Mouse (Mus musculus) adrenal gland, postnatal 4 days (tissue): ENCODE measurements at regions not wholly inside any gene's neighbourhood (a gene's known extent, or its start where the extent isn't known, plus 50 kb on each side); places are given as distances from the start of the nearest gene placed in this dataset.
A peak's percentile ranks its signal among the peaks of the same experiment; 100 is the strongest.
"Not testable (repeated sequence)": the region's sequence is repeated elsewhere in the genome, so short reads cannot be mapped to it uniquely, and the experiment has no call there.

Source experiments
- DNase-seq, 2 experiments: peaks; one replicate each; pipeline ENCODE4 v3.0.0; 2021 to 2022; ENCODE audit warnings: low spot score in 2 of 2, mixed read lengths in 2 of 2

DNA sequence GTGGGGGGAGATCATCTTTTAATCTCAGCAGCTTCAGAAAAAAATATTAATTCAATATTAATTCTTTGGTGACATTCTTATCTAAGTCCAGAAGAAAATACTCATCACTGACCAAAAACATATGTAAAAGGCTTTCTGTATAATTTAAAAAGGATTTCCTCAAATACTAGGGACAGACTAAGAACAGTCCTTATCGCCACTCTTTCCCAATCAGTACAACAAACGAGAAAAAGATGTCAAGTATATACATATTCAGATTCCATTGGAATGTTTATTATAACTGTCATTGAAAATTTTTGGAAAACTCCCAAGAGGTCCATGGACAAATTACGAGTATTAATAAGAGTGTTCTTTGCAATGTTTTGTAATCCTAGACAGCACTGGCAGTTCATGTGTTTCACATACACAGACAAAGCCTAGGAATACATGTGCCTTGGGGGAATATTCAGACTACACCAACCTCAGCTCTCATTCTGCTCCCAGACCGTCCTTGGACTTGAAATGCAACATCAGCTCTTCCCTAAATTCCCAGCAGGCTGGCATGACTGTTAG lies 270.4 kb upstream of the Dcbld2 start:
- DNase-seq = no peak

DNA sequence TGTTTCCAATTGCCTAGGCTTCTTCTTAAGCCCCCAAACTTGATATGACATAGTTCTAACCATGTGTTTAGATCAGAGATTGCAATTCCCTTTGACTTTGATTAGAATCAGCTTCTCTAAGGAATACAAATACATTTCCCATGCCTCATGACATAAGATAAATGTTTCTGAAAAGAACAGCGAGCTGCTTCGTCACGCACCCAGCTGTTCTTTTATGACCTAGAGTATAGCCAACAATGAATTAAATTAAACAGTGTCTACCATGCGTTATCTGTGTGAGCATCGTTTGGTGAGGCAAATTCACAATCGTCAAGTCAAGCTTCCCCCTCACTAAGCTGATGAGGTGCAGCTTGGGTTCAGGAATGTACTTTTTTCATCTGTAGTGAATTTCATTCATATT lies 261.8 kb upstream of the Dcbld2 start:
- no peak for DNase-seq

DNA sequence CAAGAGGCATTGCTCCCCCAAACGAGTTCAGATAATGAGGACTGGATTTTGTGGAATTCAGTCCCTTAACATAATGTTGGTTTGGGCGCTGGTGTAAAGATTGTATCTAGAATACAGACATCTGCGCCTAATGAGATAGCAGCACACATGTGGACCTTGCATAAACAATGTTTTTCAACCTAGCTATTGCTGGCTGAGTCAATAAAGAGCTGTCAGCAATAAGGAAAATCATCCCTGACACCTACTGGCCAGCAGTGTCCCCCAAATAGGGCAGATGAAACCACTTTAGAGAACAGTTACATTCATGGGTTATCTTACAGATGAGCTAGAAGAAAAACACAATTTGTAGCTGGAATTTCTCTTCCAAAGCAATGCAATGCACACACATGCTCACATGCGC lies 252.7 kb upstream of the Dcbld2 start:
- no peak for DNase-seq

DNA sequence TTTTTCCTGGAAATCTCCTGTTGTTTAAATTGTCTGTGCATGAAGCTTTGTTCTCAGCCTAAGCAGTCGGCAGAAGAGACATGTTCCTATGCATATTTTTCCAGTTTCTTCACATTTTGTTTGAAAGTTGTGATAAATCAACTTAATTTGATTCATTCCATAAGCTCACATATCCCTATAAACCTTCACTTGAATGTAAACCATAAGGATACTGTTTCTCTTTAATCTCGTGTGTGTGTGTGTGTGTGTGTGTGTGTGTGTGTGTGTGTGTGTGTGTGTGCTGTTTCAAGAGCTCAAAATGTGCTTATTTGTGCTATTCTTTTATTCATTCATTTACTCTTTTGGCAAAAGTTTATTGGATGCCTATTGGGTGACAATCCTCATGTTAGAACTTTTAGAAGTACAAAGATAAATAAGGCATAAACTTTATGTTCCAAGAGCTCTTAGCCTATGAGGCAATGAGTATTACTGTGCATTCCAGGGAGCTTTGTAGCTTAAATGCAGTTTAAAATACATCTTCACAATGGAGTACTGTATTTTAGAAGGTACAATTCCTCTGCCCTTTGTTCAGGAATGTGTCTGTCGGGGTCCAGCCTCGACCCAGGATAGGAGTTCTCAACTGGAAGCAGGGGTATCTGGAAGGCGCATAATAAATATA lies 229.4 kb upstream of the Dcbld2 start:
- no peak for DNase-seq

DNA sequence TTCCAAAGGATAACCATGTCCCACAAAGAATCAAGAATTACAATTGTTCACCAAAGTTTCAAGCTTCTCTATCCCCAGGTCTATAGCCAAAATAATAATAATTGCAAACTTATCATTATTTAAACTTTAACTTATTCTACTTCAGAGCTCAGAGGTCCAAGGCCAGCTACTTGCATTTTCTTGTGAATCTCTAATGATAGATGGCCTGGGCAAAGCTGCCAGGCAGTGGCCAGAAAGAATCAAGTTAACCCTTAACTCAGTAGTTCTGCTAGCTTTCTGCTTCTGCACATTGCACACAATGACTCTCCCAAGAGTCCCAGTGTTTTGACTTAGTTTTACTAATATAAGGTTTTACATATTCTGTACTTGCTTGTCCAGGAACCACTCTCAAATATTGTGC lies 228.3 kb upstream of the Dcbld2 start:
- not testable (repeated sequence) for DNase-seq

DNA sequence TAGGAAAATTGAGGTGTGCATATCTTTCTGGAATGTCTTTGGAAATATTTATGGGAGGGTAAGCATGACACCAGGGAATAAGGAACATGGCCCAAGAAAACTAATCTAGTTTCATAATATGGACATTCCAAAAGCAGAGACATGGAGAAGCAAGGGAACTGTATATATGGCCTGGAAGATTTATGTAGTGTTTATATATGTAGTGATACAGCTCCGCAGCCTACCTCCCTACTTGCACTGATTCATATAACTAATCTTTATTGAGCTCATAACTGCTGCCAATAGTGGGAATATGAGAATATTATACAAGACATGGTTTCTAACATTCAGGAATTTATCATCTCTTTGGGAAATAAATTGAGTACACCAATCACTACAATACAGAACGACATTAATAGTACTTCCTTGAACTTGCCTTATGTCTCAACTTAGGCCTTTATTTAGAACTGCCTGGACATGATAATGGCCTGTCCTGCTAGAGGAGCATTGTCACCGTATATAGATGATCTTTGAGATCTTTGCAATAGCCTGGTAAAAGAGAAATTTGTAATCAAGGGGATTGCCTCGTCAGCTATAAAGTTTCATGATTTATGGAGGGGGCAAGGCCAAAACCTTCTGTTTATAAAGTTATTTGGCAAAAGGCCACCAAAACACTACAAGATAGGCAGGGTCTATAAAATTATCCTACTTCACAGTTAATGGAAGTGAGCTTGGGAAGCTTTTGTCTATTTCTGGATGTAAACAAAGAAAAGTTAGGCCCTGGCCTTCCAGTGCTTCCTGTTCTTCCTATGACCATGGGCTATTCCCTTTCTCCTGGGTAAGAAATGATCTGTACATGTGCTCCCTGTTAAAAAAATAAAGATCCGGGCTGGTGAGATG lies 213.4 kb upstream of the Dcbld2 start:
- no peak for DNase-seq

DNA sequence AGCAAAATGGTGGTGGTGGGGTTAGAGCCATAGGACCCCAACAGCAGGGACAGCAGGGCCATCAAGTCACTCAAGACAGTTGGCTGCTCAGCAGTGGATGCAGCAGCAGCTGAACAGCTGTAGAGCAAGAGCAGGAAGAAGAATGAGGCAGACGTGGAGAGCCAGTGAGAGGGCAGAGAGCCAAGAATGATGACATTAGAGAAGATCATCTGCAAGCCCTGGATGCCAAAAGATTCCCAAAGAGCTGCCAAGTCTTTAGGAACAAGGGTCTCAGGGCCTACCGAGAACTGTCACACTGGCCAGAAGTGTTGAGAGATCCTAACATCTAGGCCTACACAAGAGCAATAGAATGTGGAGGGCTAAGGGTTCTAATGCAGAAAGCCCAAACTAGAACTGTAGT lies 196.4 kb upstream of the Dcbld2 start:
- DNase-seq = no peak

DNA sequence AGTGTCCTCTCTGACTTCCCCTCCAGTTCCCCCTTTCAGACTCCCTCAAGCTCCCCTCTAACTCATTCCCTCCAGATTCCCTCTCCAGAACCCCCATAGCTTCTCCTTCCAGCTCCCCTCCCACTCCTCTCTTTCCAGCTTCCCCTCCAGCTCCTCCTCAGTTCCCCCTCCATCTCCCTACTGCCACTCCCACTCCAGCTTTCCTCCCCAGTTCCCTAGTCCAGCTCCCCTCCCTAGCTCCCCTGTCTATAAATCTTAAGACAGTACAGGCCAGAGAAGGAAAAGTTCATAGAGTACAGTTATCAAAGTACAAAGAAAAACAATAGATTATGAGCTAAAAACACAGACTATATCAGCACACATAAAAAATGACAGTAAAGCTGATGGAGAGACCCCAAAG lies 173.6 kb upstream of the Dcbld2 start:
- no peak for DNase-seq

DNA sequence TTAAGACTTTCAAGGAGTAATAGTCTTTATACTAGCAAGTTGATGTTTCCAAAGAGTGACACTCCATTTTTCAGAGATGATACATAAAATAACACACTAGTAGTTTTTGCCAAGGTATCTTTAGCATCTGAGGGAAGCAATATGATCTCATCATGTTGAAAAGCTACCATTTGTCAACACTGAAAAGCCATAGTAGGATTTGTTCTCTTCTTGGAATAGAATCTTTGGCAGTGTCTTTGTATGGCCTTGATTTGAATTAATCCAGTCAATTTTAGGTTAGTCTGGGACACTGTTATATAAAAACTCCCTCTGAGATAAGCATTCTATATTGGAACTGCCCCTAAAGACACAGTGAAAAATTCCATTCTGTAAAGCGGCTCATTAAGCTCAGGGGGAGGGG lies 171.4 kb upstream of the Dcbld2 start:
- no peak for DNase-seq

DNA sequence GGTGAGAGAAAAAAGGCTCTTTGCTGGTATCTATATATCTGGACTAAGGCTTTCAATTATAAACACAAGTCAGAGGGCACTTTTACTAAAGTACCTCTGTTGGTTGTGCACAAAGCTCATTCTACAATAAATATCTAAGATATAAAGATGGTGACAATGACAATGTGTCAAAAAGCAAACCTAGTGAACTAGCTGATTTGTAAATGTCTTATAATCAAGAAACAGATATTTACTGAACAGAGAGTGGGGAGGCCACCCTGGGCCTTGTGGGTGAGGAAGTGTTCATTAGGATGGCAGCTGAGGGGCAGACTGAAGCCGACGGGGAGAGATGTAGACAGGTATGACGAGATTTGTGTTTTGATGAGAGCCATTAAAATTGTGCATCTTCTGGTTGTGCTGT lies 132.0 kb upstream of the Dcbld2 start:
- no peak for DNase-seq

DNA sequence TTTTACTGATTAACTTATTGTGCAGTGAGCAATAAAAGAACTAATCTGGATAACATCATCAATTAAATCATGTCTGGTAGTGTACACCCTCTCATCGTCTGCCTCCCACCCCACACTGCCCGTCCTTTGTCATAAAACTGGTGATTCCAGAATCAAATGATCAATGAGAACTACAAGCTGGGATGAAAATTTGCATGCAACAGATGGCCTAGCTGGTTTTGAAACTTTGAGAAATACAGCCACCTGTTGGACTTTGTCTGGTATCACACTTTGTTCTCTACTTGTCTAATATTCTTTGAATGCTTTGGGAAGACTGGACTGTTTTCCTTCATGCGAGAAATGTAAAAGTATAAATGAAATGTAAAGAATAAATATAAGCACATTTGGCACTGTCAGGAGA lies 126.8 kb upstream of the Dcbld2 start:
- DNase-seq = no peak

DNA sequence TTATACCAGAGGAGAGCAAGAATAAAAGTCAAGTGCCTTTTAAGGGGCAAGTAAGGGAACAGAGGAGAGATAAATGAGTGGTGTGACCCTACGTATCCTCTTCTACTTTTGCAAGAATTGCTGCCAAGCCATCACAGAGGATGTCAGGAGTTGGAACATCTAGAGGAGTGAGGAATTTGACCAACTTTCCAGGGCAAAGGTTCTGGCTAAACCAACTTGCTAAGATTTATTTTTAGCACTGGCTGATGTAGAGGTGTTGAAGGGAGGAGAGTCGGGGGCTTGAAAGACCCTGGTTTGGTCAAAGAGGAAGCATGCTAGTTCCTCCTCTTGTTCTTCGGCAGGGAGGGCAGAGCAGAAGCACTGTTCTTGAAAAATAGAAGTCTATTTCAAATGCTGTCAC lies 113.8 kb upstream of the Dcbld2 start:
- DNase-seq = no peak

DNA sequence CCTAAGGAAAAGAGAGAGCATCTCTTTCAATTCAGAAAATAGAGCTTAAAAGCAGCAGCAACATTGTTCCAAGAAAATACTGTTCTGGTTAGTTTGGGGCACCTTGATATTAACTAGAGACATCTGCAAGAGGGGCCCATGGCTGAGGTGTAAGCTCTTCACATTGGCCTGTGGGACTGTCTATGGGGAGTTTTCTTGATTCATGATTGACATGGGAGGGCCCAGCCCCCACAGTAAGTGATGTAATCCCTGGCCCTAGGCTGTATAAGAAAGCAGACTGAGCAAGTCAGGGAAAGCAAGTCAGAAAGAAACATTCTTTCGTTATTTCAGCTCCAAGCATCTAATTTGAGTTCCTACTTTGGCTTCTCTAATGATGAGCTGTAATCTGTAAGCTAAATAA lies 113.1 kb upstream of the Dcbld2 start:
- no peak for DNase-seq

DNA sequence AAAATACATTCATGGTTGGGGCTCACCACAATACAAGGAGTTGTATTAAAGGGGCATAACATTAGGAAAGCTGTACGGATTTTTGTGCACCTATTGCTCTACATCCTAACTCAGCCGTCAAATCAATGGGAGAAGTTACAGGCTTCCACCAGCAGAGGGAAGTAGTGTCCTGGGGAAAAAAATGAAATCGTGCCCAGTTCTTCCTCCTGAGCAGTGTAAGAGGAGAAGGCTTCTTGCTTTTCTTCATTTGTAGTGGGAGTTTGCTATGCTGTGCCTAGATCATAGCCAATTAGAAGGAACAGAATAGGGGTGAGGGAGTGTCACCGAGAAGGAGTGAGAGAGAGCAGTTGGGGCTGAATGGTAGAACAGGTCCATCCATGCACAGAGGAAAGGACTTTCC lies 108.7 kb upstream of the Dcbld2 start:
- DNase-seq = peak in 1 of 2 experiments; percentile 6

DNA sequence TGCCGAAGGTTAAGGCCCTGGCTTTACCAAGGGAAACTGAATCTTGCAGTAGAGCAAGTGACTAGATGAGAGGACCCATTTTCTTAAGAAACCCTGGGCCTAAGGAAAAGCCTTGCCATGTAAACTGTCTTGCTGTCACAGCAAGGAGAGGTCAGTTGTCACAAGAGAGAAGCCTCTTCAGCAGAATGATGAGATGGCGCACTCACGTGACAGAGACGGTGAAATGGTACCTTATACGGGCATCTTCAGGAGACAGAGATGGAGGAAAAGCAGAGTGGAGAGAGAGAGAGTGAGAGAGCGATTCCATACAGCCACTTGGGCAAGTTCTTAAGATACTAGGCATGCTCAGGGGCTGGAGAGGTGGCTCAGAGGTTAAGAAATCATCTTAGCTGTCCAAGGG lies 108.1 kb upstream of the Dcbld2 start:
- no peak for DNase-seq

DNA sequence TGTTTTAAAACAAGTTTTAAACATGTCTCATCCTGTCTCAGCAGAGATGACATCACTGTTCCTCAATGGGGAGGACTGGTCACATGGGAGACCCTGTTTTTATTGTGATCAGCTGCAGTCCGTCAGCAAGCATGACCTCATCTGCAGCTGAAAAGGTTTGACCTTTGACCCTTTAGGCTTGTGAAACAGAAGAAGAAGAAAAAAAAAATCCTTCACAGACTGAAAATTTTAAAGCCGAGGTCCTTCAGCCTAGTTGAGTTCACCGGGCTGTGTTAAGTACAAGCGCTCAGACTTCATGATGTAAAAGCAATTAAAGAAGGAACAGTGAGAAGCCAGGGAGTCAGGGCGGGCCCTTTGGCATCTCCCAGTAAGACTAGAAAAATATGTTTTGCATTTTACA lies 104.7 kb upstream of the Dcbld2 start:
- no peak for DNase-seq

DNA sequence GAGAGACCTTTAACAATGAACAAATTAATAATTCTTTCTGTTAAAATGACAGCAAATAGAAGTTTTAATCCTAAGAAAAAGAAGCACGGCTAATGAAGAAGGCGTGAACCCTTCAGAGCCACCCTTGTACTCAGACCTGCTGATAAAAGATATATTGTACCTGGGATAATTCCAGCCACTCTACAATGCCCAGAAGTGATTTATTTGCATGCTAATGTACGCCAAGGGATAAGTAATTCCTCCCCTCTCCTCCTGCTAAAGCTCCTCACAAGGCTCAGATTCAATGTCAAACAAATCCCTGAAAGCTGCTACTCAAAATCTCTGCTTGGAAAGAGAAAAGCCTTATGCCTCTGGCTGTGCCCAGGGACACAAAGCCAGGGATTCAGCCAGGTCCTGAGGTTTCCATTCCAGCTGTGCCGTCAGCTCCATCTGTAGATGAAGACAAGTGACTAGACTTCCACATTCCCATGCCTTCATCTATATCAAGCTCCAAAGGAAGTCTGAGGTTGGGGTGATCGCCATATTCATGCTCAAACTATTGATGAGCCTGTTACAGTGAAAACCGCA lies 91.3 kb upstream of the Dcbld2 start:
- no peak for DNase-seq

DNA sequence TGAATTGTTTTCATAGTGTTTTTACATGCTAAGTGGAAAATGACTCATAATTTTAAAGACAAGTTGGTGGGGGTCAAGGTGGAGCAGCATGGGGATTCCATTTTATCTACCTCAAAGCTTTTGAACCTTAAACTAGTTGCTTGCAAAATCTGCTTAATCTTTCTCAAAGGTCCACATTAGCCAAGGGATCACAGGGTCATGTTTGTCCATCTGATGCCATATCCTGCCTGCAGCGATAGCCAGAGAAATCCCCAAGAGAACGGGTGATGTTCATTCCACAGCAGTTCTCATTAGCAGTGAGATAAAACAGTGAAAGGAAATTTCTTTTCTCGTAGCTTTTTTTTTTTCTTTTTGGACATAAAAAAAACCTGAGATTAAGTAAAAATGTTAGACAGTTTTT lies 77.2 kb upstream of the Dcbld2 start:
- DNase-seq = no peak

DNA sequence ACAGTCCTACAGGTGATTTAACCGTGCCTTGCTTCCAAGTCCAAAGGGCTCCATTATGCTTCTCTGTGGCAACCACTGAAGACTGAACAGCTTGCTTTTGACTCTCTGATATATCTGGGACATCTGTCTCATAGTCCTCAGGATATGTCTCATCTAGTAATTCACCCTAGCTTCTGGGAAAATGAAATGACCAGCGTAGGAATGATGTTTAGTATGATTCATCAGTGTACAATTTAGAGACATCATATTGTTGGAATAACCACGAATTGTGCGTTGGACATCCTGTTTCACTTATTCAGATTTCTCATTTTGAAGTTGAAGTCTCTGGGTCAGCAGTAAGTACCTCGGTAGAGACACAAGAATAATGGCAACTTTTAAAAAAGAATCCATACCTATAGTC lies 64.3 kb upstream of the Dcbld2 start:
- no peak for DNase-seq

DNA sequence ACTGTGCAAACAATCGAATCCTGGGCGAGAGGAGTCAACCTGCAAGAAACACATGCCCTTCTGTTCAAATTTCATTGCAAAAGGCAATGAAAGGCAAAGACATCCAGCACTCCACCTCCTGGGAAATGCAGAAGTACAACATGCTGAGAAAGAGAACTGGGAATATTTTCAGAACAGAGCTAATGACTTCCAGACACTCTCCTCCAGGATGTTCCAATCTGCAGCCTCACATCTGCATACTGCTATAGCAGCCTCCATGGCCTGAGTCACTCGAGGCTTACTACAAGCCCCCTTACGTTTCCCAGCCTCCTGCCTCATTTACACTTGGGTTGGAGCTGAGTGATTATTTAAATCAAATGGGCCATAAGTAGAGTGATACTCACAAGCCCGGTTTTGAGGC lies 58.9 kb upstream of the Dcbld2 start:
- no peak for DNase-seq

DNA sequence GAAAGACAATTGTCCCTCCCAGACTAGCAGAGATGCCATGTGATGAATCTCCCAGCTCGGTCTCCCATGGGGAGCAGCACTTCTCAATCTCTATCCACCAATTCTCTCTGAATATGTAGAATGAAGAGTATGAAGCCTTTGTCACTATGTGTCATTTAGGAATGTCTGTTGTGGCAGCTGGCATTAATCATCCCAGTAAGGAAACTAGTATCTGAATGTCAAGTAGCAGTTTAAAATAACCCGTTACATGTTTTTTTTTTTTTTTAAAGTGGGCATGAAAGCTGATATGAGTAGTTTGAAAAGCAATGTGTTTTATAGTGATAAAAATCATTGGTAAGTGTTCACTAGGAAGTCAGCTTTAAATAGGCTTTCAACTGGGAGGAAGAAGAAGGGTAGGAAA lies 58.4 kb upstream of the Dcbld2 start:
- no peak for DNase-seq

DNA sequence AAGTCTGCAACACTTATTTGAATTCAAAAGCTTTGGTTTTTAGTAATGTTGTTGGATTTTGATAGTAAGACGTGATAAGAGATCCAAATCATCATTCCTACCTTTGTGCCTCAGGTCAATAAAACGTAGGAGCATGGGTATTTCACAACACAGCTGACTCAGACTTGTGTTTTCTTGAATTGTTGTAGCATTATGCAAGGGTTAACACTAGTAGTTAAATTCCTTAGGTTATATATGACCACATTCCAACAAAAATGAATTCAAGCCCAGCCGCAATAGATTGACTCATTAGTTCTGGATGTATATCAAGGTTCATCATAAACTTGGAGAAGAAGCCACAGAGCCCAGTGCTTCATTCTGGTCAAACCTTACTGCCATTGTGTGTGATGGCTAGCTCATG lies 56.1 kb upstream of the Dcbld2 start:
- no peak for DNase-seq
